In the genomic region with DNA sequence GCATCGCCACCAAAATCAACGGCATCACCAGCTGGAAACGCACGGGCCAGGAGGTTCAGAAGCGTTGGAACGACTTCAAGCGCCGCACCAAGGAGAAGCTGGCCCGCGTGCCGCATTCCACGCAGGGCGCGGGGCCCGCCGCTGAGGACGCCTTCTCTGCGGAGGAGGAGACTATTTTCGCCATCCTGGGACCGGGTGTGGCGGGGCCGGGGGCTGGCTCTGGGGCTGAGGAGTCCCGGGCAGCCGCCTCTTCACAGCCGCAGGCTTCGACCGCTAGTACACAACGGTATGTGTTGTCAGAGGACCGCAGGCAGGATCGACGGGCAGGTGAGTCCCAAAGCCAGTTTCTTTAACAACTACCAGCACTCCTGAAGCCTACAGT, we compare ENCODE assay signal across 8 mouse cellular contexts. TPM values are rescaled to one million over a fixed set of nuclear protein-coding genes. Genes with fewer than 3 reads are reported as not detected.
DNase-seq lines count a peak whose midpoint lies in the region; ATAC-seq lines count a peak whose summit lies in the region.

No protein-coding gene starts in this region.

- no peak overlapping the region for H3K27ac ChIP-seq in forebrain, embryonic 16.5 days (ENCODE audit: low read length)
- no peak overlapping the region for H3K27ac ChIP-seq in intestine, embryonic 15.5 days
- H3K27ac ChIP-seq in midbrain, embryonic 13.5 days, result peak overlapping the region; percentile 44

- peak overlapping the region; percentile 93 for H3K4me2 ChIP-seq in forebrain, embryonic 16.5 days (ENCODE audit: low read length)
- peak overlapping the region; percentile 93 for H3K4me2 ChIP-seq in intestine, embryonic 15.5 days (replicated peaks)
- H3K4me2 ChIP-seq in midbrain, embryonic 13.5 days (replicated peaks), result peak overlapping the region; percentile 82

- peaks cover 31% of the 10 kb centered on the region for H3K4me1 ChIP-seq in megakaryocyte, embryonic 14.5 days
- H3K4me1 ChIP-seq in forebrain, embryonic 16.5 days (replicated peaks; ENCODE audit: control insufficient read depth, insufficient read depth, low read length), result peaks cover 35% of the 10 kb centered on the region
- H3K4me1 ChIP-seq in intestine, embryonic 15.5 days (replicated peaks), result peaks cover 11% of the 10 kb centered on the region
- peaks cover 48% of the 10 kb centered on the region for H3K4me1 ChIP-seq in midbrain, embryonic 13.5 days (replicated peaks)

- H3K4me3 ChIP-seq in megakaryocyte, embryonic 14.5 days (replicated peaks), result peak overlapping the region; percentile 92
- peak overlapping the region; percentile 67 for H3K4me3 ChIP-seq in forebrain, embryonic 16.5 days (replicated peaks; ENCODE audit: low read length)
- peak overlapping the region; percentile 47 for H3K4me3 ChIP-seq in intestine, embryonic 15.5 days (replicated peaks)
- peak overlapping the region; percentile 61 for H3K4me3 ChIP-seq in midbrain, embryonic 13.5 days (replicated peaks)

- no peak for ATAC-seq in megakaryocyte, adult 5-6 weeks (ENCODE audit: poor library complexity, severe bottlenecking)
- ATAC-seq in forebrain, embryonic 16.5 days, result no peak
- ATAC-seq in intestine, embryonic 15.5 days, result no peak
- ATAC-seq in midbrain, embryonic 13.5 days, result no peak

- peak overlapping the region; percentile 70 for H3K9ac ChIP-seq in forebrain, embryonic 16.5 days (replicated peaks; ENCODE audit: low read depth, low read length)
- peak overlapping the region; percentile 59 for H3K9ac ChIP-seq in intestine, embryonic 15.5 days
- peak overlapping the region; percentile 79 for H3K9ac ChIP-seq in midbrain, embryonic 13.5 days (replicated peaks)

- 3% methylated on average over 31 of the region's 31 CpGs for WGBS in forebrain, embryonic 16.5 days
- 4% methylated on average over 31 of the region's 31 CpGs for WGBS in intestine, embryonic 15.5 days
- WGBS in midbrain, embryonic 13.5 days, result 3% methylated on average over 31 of the region's 31 CpGs

- H3K9me3 ChIP-seq in megakaryocyte, embryonic 14.5 days, result no peaks in the 10 kb centered on the region
- H3K9me3 ChIP-seq in forebrain, embryonic 16.5 days (ENCODE audit: control insufficient read depth, low read length), result no peaks in the 10 kb centered on the region
- H3K9me3 ChIP-seq in intestine, embryonic 15.5 days, result no peaks in the 10 kb centered on the region
- H3K9me3 ChIP-seq in midbrain, embryonic 13.5 days, result no peaks in the 10 kb centered on the region

- peak; percentile 64 for DNase-seq in brain, adult 2 months (ENCODE audit: low read depth, low spot score)
- DNase-seq in urinary bladder, postnatal 25 days (ENCODE audit: low spot score), result no peak
- DNase-seq in urinary bladder, postnatal 10 days (ENCODE audit: low spot score), result no peak

- peaks cover 47% of the 10 kb centered on the region for H3K27me3 ChIP-seq in megakaryocyte, embryonic 14.5 days (replicated peaks)
- peaks cover 2% of the 10 kb centered on the region; the same call in 1 of the 2 replicates for H3K27me3 ChIP-seq in forebrain, embryonic 16.5 days (replicated peaks; ENCODE audit: control insufficient read depth, insufficient read depth, low read length)
- H3K27me3 ChIP-seq in intestine, embryonic 15.5 days (replicated peaks), result peaks cover 22% of the 10 kb centered on the region
- H3K27me3 ChIP-seq in midbrain, embryonic 13.5 days, result peaks cover 21% of the 10 kb centered on the region

- peaks cover 45% of the 10 kb centered on the region for H3K36me3 ChIP-seq in megakaryocyte, embryonic 14.5 days (replicated peaks; ENCODE audit: low read length)
- H3K36me3 ChIP-seq in forebrain, embryonic 16.5 days (ENCODE audit: control insufficient read depth, insufficient read depth), result no peaks in the 10 kb centered on the region
- H3K36me3 ChIP-seq in intestine, embryonic 15.5 days, result no peaks in the 10 kb centered on the region
- peaks cover 9% of the 10 kb centered on the region for H3K36me3 ChIP-seq in midbrain, embryonic 13.5 days

RNA-seq across cellular contexts. Expression of a gene that starts 1.2 kb away (rescaled TPM):
- polyA plus RNA-seq in megakaryocyte, embryonic 14.5 days (2012; ENCODE audit: insufficient read depth, low replicate concordance), result 2.5 and 6.7 TPM in 2 replicates
- 0.25 TPM in 1 of 2 replicates, not detected in the other for total RNA-seq in megakaryocyte, adult 5-6 weeks (2015)
- 0.15 and 0.24 TPM in 2 replicates for total RNA-seq in megakaryocyte, adult 5-6 weeks (2017)
- 3.1 and 3.6 TPM in 2 replicates for polyA plus RNA-seq in forebrain, embryonic 16.5 days (2015; fragmentation: Nextera tagmentation; extraction: Ambion mirVana)
- polyA plus RNA-seq in intestine, embryonic 15.5 days (2015; fragmentation: Nextera tagmentation; extraction: Ambion mirVana), result 2.5 and 2.9 TPM in 2 replicates
- 3.8 and 4.2 TPM in 2 replicates for polyA plus RNA-seq in midbrain, embryonic 13.5 days (2015; fragmentation: Nextera tagmentation; extraction: Ambion mirVana)

RNA-seq across cellular contexts. Expression of a gene that starts 5.1 kb away (rescaled TPM):
- not detected in 2 replicates for polyA plus RNA-seq in megakaryocyte, embryonic 14.5 days (2012; ENCODE audit: insufficient read depth, low replicate concordance)
- not detected in 2 replicates for total RNA-seq in megakaryocyte, adult 5-6 weeks (2015)
- total RNA-seq in megakaryocyte, adult 5-6 weeks (2017), result not detected in 2 replicates
- polyA plus RNA-seq in forebrain, embryonic 16.5 days (2015; fragmentation: Nextera tagmentation; extraction: Ambion mirVana), result 0.46 and 0.91 TPM in 2 replicates
- not detected in 2 replicates for polyA plus RNA-seq in intestine, embryonic 15.5 days (2015; fragmentation: Nextera tagmentation; extraction: Ambion mirVana)
- polyA plus RNA-seq in midbrain, embryonic 13.5 days (2015; fragmentation: Nextera tagmentation; extraction: Ambion mirVana), result 0.26 and 0.58 TPM in 2 replicates

RNA-seq across cellular contexts. Expression of a gene that starts 11.6 kb away (rescaled TPM):
- 53.2 and 120 TPM in 2 replicates for polyA plus RNA-seq in megakaryocyte, embryonic 14.5 days (2012; ENCODE audit: insufficient read depth, low replicate concordance)
- total RNA-seq in megakaryocyte, adult 5-6 weeks (2015), result 11.4 and 14.5 TPM in 2 replicates
- total RNA-seq in megakaryocyte, adult 5-6 weeks (2017), result 6.9 and 8.2 TPM in 2 replicates
- polyA plus RNA-seq in forebrain, embryonic 16.5 days (2015; fragmentation: Nextera tagmentation; extraction: Ambion mirVana), result 28.0 and 30.4 TPM in 2 replicates
- 24.5 and 24.6 TPM in 2 replicates for polyA plus RNA-seq in intestine, embryonic 15.5 days (2015; fragmentation: Nextera tagmentation; extraction: Ambion mirVana)
- polyA plus RNA-seq in midbrain, embryonic 13.5 days (2015; fragmentation: Nextera tagmentation; extraction: Ambion mirVana), result 21.6 and 29.4 TPM in 2 replicates

RNA-seq across cellular contexts. Expression of a gene that starts 31.1 kb away (rescaled TPM):
- not detected in 2 replicates for polyA plus RNA-seq in megakaryocyte, embryonic 14.5 days (2012; ENCODE audit: insufficient read depth, low replicate concordance)
- total RNA-seq in megakaryocyte, adult 5-6 weeks (2015), result not detected in 2 replicates
- not detected in 2 replicates for total RNA-seq in megakaryocyte, adult 5-6 weeks (2017)
- not detected in 2 replicates for polyA plus RNA-seq in forebrain, embryonic 16.5 days (2015; fragmentation: Nextera tagmentation; extraction: Ambion mirVana)
- 26.6 and 28.3 TPM in 2 replicates for polyA plus RNA-seq in intestine, embryonic 15.5 days (2015; fragmentation: Nextera tagmentation; extraction: Ambion mirVana)
- not detected in 2 replicates for polyA plus RNA-seq in midbrain, embryonic 13.5 days (2015; fragmentation: Nextera tagmentation; extraction: Ambion mirVana)

RNA-seq across cellular contexts. Expression of a gene that starts 31.9 kb away (rescaled TPM):
- polyA plus RNA-seq in megakaryocyte, embryonic 14.5 days (2012; ENCODE audit: insufficient read depth, low replicate concordance), result 176 and 205 TPM in 2 replicates
- total RNA-seq in megakaryocyte, adult 5-6 weeks (2015), result 48.4 and 54.7 TPM in 2 replicates
- total RNA-seq in megakaryocyte, adult 5-6 weeks (2017), result 26.6 and 30.4 TPM in 2 replicates
- 34.4 and 34.7 TPM in 2 replicates for polyA plus RNA-seq in forebrain, embryonic 16.5 days (2015; fragmentation: Nextera tagmentation; extraction: Ambion mirVana)
- polyA plus RNA-seq in intestine, embryonic 15.5 days (2015; fragmentation: Nextera tagmentation; extraction: Ambion mirVana), result 29.6 and 30.3 TPM in 2 replicates
- polyA plus RNA-seq in midbrain, embryonic 13.5 days (2015; fragmentation: Nextera tagmentation; extraction: Ambion mirVana), result 31.8 and 37.2 TPM in 2 replicates
